Mouse (Mus musculus): ENCODE data around the gene Zfp652. TPM values are rescaled to one million over a fixed set of nuclear protein-coding genes. Genes with fewer than 3 reads are reported as not detected.

Zfp652 gene
- total and polyA plus RNA-seq, 2 experiments from 2014 or later = 16.5 to 29.4 TPM

DNA sequence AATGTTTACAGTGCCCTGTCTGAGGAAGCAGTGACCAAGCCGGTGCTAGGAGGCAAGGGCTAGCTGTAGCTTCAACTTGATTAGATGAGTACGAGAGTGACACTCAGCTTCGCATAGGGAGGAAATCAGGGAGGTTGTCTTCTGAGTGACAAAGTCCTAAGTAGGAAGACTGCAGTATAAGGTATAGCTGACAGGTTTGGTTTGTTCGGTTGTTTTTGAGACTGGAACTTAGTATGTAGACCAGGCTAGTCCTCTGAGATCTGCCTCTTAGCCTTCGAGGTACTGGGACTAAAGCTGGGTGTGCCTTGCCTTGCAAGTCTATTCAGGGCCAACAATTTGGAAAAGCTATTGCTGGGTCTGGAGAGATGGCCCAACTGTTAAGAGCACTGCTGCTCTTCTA, 10.8 kb downstream of the Zfp652 start, which contains the start of gene B130006D01Rik:
Gene B130006D01Rik, plus strand, starts transcription at position 301 of the 400 bp plus-strand sequence.
- no peak within 1 kb of the TSS for H3K9ac ChIP-seq
- H3K4me2 ChIP-seq (ENCODE audit: low read depth) = no peak within 1 kb of the TSS
- H3K27me3 ChIP-seq (ENCODE audit: insufficient read depth, low read length) = no peaks in the 10 kb centered on the region
- WGBS = 97% methylated on average over 5 of the region's 5 CpGs
- H3K27ac ChIP-seq (ENCODE audit: low read depth, low read length) = no peak within 1 kb of the TSS
- no peak within 1 kb of the TSS for H3K4me3 ChIP-seq (ENCODE audit: low read depth, low read length)
- no peaks in the 10 kb centered on the region for H3K4me1 ChIP-seq (ENCODE audit: insufficient read depth)
- DNase-seq (no peak), ATAC-seq (no peak)
- no peaks in the 10 kb centered on the region for H3K36me3 ChIP-seq (ENCODE audit: insufficient read depth)
- no peak for TF ChIP-seq CTCF (IDR thresholded peaks at IDR 0.05; ENCODE audit: low read depth)
- no peaks in the 10 kb centered on the region for H3K9me3 ChIP-seq (ENCODE audit: low read length)

DNA sequence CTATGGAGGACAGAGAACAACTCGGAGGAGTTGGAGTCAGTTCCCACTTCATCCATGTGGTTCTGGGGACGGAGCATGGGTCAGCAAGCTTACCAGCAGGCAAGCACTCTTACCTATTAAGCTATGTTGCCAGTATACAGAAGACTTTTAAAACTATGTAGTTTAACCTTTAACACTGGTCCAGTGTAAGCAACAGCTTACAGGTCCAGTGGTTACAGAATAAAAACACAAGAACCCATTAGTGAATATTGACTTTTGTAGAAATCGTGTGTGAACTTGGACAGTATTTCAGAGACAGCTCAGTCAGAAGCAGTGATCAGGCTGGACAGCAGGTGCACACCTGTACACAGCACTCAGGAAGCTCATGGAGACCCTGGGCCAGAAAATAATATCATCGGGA, 12.0 kb downstream of the Zfp652 start:
- no peaks in the 10 kb centered on the region for H3K4me1 ChIP-seq (ENCODE audit: insufficient read depth)
- H3K9ac ChIP-seq = no peak overlapping the region
- no peak overlapping the region for H3K27ac ChIP-seq (ENCODE audit: low read depth, low read length)
- no peak overlapping the region for H3K4me2 ChIP-seq (ENCODE audit: low read depth)
- no peak for ATAC-seq
- H3K27me3 ChIP-seq (ENCODE audit: insufficient read depth, low read length) = no peaks in the 10 kb centered on the region
- H3K4me3 ChIP-seq (ENCODE audit: low read depth, low read length) = no peak overlapping the region
- 95% methylated on average over 4 of the region's 4 CpGs for WGBS
- no peak for DNase-seq
- no peaks in the 10 kb centered on the region for H3K9me3 ChIP-seq (ENCODE audit: low read length)
- no peak for TF ChIP-seq CTCF (IDR thresholded peaks at IDR 0.05; ENCODE audit: low read depth)
- H3K36me3 ChIP-seq (ENCODE audit: insufficient read depth) = no peaks in the 10 kb centered on the region

DNA sequence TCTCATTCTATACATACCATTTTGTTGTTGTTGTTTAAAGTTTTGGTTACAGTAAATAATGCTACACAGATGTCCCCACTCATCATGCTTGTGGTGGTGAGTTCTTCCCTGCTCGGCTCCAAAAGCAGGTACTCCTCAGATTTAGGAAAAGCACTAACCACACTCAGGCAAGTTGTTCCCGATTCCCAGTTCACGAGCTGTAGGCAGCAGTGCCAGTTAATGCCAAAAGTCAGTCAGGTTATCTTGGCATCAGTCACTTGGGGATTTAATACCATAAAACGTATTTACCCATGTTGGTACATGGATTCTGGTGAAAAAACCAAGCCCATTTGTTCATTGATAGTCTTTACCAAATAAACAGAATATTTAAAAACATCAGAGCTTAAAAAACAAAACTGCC, 13.7 kb downstream of the Zfp652 start:
- no peaks in the 10 kb centered on the region for H3K9me3 ChIP-seq (ENCODE audit: low read length)
- DNase-seq = no peak
- H3K27ac ChIP-seq (ENCODE audit: low read depth, low read length) = no peak overlapping the region
- H3K4me3 ChIP-seq (ENCODE audit: low read depth, low read length) = no peak overlapping the region
- H3K4me1 ChIP-seq (ENCODE audit: insufficient read depth) = no peaks in the 10 kb centered on the region
- no peak overlapping the region for H3K9ac ChIP-seq
- 78% methylated on average over 4 of the region's 4 CpGs for WGBS
- no peak overlapping the region for H3K4me2 ChIP-seq (ENCODE audit: low read depth)
- no peak for TF ChIP-seq CTCF (IDR thresholded peaks at IDR 0.05; ENCODE audit: low read depth)
- H3K27me3 ChIP-seq (ENCODE audit: insufficient read depth, low read length) = no peaks in the 10 kb centered on the region
- no peaks in the 10 kb centered on the region for H3K36me3 ChIP-seq (ENCODE audit: insufficient read depth)
- no peak for ATAC-seq

DNA sequence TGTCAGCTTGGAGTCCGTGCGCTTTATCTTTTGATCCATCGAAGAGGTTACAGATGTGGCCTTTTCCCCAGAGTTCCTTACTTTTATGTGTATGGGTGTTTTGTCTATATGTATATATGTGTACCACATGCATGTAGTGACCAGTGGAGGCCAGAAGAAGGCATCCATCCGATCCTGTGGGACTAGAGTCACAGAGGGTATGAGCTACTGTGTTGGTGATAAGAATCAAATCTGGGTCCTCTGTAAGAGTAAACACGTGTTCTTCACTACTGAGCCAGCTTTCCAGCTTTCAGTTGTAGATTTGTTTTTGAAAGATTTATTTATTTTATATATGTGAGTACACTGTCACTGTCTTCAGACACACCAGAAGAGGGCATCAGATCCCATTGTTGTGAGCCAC, 15.5 kb downstream of the Zfp652 start:
- DNase-seq = no peak

DNA sequence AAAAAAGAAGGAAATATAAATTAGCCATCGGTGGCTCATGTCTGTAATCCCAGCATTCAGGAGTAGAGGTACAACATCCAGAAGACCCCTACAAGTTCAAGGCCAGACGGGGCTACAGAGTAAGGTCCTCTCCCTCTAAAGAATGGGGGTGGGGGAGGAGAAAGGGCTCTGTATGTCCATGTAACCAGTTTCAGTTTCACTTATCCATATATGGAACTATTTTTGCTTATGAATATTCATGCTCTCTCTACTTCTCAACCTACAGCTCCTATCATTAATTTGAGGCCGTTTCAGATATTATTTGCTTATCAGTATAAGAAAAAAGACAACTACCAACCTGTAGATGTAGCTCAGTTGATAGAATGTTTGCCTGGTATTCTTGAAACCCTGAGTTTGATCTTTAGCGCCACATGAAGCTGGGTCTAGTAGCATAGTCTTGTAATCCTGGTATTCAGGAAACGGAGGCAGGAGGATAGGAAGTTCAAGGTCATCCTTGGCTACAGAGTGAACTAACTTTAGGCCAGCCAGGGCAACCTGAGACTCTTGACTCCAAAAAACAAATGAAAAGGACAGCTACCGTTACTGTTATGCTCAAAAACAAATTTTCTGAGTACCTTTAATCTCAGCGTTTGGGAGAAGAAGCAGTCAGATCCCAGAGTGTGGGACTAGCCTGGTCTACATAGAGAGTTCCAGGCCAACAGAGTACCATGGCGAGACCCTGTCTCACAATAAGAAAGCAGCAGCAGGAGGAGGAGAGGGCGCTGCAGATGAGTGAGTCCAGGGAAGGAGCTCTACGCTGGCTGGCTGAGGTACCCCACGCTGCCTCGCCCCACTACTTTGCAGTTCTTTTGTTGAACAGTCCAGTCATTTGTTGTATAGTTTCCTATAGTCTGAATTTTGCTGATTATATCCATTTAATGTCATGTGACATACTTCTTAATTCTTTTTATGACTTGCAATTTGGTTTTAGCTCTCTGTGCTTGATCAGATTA, 16.7 kb downstream of the Zfp652 start:
- DNase-seq = no peak
- Histone ChIP-seq H3K9ac (no peak overlapping the region), H3K36me3 (ENCODE audit: insufficient read depth) (no peaks in the 10 kb centered on the region), H3K27ac (ENCODE audit: low read depth, low read length) (no peak overlapping the region), H3K9me3 (ENCODE audit: low read length) (no peaks in the 10 kb centered on the region), H3K4me2 (ENCODE audit: low read depth) (no peak overlapping the region), H3K4me1 (ENCODE audit: insufficient read depth) (no peaks in the 10 kb centered on the region), H3K4me3 (ENCODE audit: low read depth, low read length) (no peak overlapping the region), H3K27me3 (ENCODE audit: insufficient read depth, low read length) (no peaks in the 10 kb centered on the region)
- ATAC-seq = no peak
- 86% methylated on average over 12 of the region's 12 CpGs for WGBS
- TF ChIP-seq CTCF (IDR thresholded peaks at IDR 0.05; ENCODE audit: low read depth) = no peak

More for the DNA sequence above, 15.5 kb downstream of the Zfp652 start:
- Histone ChIP-seq H3K9ac (no peak overlapping the region), H3K36me3 (ENCODE audit: insufficient read depth) (no peaks in the 10 kb centered on the region), H3K27ac (ENCODE audit: low read depth, low read length) (no peak overlapping the region), H3K4me1 (ENCODE audit: insufficient read depth) (no peaks in the 10 kb centered on the region), H3K9me3 (ENCODE audit: low read length) (no peaks in the 10 kb centered on the region), H3K4me3 (ENCODE audit: low read depth, low read length) (no peak overlapping the region), H3K4me2 (ENCODE audit: low read depth) (no peak overlapping the region), H3K27me3 (ENCODE audit: insufficient read depth, low read length) (no peaks in the 10 kb centered on the region)
- WGBS = 93% methylated on average over 5 of the region's 5 CpGs
- ATAC-seq = no peak
- TF ChIP-seq CTCF (IDR thresholded peaks at IDR 0.05; ENCODE audit: low read depth) = no peak

DNA sequence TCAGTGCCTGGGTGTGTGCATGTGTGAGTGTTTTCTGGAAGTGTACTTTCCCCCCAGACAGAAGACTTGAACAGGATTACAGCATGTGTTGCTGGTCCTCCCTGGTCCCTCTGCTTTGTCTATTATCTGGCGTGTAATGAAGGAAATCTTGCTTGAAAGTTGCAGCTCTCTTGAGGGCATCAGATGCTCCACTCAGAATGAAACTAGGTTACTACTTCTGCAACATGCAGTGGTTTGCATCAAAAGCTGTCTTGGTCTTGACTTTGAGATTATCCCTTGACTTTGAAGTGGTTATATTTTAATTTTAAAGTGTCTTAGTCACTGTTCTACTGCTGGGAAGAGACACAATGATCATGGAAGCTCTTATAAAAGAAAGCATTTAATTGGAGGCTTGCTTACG, 22.0 kb downstream of the Zfp652 start:
- TF ChIP-seq CTCF (IDR thresholded peaks at IDR 0.05; ENCODE audit: low read depth) = no peak
- no peak overlapping the region for H3K4me2 ChIP-seq (ENCODE audit: low read depth)
- no peak overlapping the region for H3K9ac ChIP-seq
- no peaks in the 10 kb centered on the region for H3K9me3 ChIP-seq (ENCODE audit: low read length)
- DNase-seq = no peak
- no peak overlapping the region for H3K4me3 ChIP-seq (ENCODE audit: low read depth, low read length)
- H3K4me1 ChIP-seq (ENCODE audit: insufficient read depth) = no peaks in the 10 kb centered on the region
- no peak for ATAC-seq
- no peak overlapping the region for H3K27ac ChIP-seq (ENCODE audit: low read depth, low read length)
- 92% methylated on average over 2 of the region's 2 CpGs for WGBS
- no peaks in the 10 kb centered on the region for H3K27me3 ChIP-seq (ENCODE audit: insufficient read depth, low read length)
- H3K36me3 ChIP-seq (ENCODE audit: insufficient read depth) = no peaks in the 10 kb centered on the region

DNA sequence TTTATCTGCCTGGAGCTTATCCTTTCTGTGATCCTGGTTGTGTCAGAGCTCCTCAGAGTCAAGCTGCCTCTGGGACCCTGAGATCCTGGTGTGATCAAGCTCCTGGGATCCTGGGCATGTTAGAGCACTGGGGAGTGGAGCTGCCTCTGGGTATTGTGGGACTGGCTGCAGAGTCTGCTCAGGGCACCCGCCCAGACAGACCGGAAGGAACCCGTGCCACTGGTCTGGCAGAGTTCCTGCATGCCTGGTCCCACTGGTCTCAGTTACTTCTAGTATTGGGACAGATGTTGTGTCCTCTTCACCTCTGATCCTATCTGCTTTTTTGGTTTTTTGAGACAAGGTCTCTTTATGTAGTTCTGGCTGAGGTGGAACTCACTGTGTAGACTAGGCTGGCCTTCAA, 25.3 kb downstream of the Zfp652 start:
- Histone ChIP-seq H3K9ac (no peak overlapping the region), H3K27me3 (ENCODE audit: insufficient read depth, low read length) (no peaks in the 10 kb centered on the region), H3K27ac (ENCODE audit: low read depth, low read length) (no peak overlapping the region), H3K4me1 (ENCODE audit: insufficient read depth) (no peaks in the 10 kb centered on the region), H3K4me2 (ENCODE audit: low read depth) (no peak overlapping the region), H3K9me3 (ENCODE audit: low read length) (no peaks in the 10 kb centered on the region), H3K4me3 (ENCODE audit: low read depth, low read length) (no peak overlapping the region), H3K36me3 (ENCODE audit: insufficient read depth) (no peaks in the 10 kb centered on the region)
- DNase-seq (no peak), ATAC-seq (no peak)
- TF ChIP-seq CTCF (IDR thresholded peaks at IDR 0.05; ENCODE audit: low read depth) = no peak
- 86% methylated on average over 3 of the region's 3 CpGs for WGBS

Data from forebrain, postnatal 0 days (tissue).